Mouse (Mus musculus) embryonic facial prominence, embryonic 11.5 days (tissue): ENCODE results near the gene Ddx1. TPM values are rescaled to one million over a fixed set of nuclear protein-coding genes. Genes with fewer than 3 reads are reported as not detected.

ENCODE experiments used
- ATAC-seq: fragments of 200-750 bp; cut with Nextera tagmentation; replicated peaks from 2 replicates; pipeline ENCODE4 v1.8.0; 2017; ENCODE audit warnings: low read depth; ENCODE audit not compliant: insufficient number of reproducible peaks, low FRiP score, low TSS enrichment
- DNase-seq: peaks from one replicate; pipeline ENCODE4 v3.0.0-alpha.2; 2015; ENCODE audit warnings: low spot score
- H3K27ac ChIP-seq: fragments of 300-500 bp; sonication (generic); replicated peaks from 2 replicates; pipeline ENCODE4 v1.5.1; 2014; ENCODE audit warnings: mild to moderate bottlenecking, low read depth, low read length, control low read depth
- H3K27me3 ChIP-seq: fragments of 300-500 bp; sonication (generic); 2 replicates; pipeline ENCODE4 v1.6.1; 2014; ENCODE audit warnings: mild to moderate bottlenecking, low read length, moderate library complexity, mixed read lengths; ENCODE audit not compliant: control insufficient read depth, insufficient read depth
- H3K36me3 ChIP-seq: fragments of 300-500 bp; sonication (generic); replicated peaks from 2 replicates; pipeline ENCODE4 v1.6.1; 2014; ENCODE audit warnings: low read depth, mild to moderate bottlenecking, low read length, moderate library complexity, mixed read lengths; ENCODE audit not compliant: control insufficient read depth, insufficient read depth
- H3K4me1 ChIP-seq: fragments of 300-500 bp; sonication (generic); 2 replicates; pipeline ENCODE4 v1.6.1; 2014; ENCODE audit warnings: low read length, mixed read lengths; ENCODE audit not compliant: control insufficient read depth, insufficient read depth
- H3K4me2 ChIP-seq: fragments of 300-500 bp; sonication (generic); 2 replicates; pipeline ENCODE4 v1.6.1; 2014; ENCODE audit warnings: low read depth, mild to moderate bottlenecking, control low read depth, low read length, moderate library complexity
- H3K4me3 ChIP-seq: fragments of 300-500 bp; sonication (generic); 2 replicates; pipeline ENCODE4 v1.5.1; 2014; ENCODE audit warnings: low read depth, low read length, control low read depth
- H3K9ac ChIP-seq: fragments of 300-500 bp; sonication (generic); replicated peaks from 2 replicates; pipeline ENCODE4 v1.6.1; 2014; ENCODE audit warnings: mild to moderate bottlenecking, control low read depth, low read length
- H3K9me3 ChIP-seq: fragments of 300-500 bp; sonication (generic); replicated peaks from 2 replicates; pipeline ENCODE4 v1.6.1; 2016; ENCODE audit warnings: mild to moderate bottlenecking, low read length, inconsistent platforms, mixed read lengths; ENCODE audit not compliant: control insufficient read depth
- WGBS: fragments of 180-500 bp; shearing (Covaris S2); extraction: QIAGEN DNeasy Blood & Tissue Kit; methylation state at CpG from one replicate; pipeline ENCODE4 v1.1.7; 2014; 5-methylcytosine and 5-hydroxymethylcytosine counted together
- polyA plus RNA-seq: library from polyadenylated mRNA; unstranded; fragments of >200 nt; fragmentation: Nextera tagmentation; extraction: Ambion mirVana; gene quantifications from 2 replicates; pipeline ENCODE4 v1.2.1, GENCODE M21; 2014

The Ddx1 gene
- polyA plus RNA-seq, 1 experiment from 2014 or later: 216 TPM

DNA sequence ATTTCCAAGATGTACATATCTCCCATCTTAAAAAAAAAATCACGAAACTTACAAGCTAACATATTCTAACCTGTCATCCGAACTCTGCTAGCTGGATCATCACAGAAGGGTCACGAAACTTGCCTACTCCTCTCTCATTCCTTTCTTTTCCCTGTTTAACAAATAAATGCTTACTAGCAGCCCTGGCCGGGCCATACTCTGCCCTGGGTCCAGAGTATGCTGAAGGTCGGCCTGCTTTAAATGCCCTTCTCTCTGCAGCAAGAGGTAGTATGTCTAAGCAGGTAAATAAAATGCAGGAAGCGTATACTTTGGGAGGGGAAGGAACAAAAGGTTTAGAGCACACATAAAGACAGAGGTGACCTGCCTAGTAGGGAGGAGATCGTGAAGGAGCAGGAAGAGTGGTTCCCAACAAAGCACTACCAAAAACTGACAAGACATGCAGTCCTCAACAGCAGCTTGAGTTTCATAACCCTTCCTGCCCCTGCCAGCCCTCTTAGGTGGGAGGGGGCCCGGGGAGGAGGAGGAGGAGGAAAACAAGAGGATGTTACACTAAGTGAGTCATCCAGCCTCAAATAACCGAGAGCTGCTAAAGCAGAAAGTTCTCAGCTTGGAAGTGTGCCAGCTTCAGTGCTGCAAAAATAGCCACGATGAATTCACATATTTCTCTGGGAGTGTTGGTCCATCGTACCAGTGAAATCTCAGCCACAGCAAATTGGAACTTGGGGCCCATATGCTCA, 37.1 kb downstream of the Ddx1 start:
- no peaks in the 10 kb centered on the region for H3K27me3 ChIP-seq
- DNase-seq (peak; percentile 24), ATAC-seq (no peak)
- peaks cover 3% of the 10 kb centered on the region; the same call in 1 of the 2 replicates for H3K4me1 ChIP-seq
- 66% methylated on average over 11 of the region's 11 CpGs for WGBS
- no peaks in the 10 kb centered on the region for H3K9me3 ChIP-seq
- no peaks in the 10 kb centered on the region for H3K36me3 ChIP-seq
- no peak overlapping the region for H3K4me3 ChIP-seq
- no peak overlapping the region for H3K9ac ChIP-seq
- no peak overlapping the region for H3K27ac ChIP-seq
- no peak overlapping the region for H3K4me2 ChIP-seq

DNA sequence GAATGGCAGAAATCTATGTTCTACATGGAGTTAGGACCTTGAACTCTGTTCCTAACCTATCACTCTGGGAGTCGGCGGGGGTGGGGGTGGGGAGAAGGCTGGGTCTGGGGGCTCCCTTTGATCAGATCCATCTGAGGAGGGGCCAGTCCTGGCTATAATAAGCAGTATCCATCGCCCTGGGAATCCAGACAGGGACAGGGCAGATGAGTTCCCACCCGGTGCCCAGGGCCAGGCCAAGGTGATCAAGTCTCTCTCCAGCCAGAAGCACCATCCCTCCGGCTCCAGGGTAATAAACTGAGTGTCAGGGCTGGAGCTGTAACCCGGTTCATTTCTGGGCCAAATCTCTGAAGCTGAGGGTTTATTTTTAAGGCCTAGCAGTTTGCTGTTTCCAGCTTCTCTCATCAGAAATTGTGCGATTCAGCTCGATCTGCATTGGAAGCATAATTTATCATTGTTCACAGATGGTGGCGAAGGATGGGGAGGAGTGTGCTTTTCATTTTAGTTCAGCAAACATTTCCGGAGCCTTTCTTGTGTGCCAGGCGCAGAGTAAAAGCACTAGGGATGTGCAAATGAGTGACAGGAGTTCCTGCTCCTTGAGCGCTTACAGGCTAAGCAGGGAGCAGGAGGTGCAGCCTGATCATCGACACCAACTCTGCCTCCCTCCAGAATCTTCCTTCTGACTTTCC, 39.2 kb downstream of the Ddx1 start:
- WGBS: 54% methylated on average over 13 of the region's 13 CpGs
- Histone ChIP-seq H3K4me3 (no peak overlapping the region), H3K4me1 (peaks cover 3% of the 10 kb centered on the region; the same call in 1 of the 2 replicates), H3K27me3 (no peaks in the 10 kb centered on the region), H3K9ac (no peak overlapping the region), H3K9me3 (no peaks in the 10 kb centered on the region), H3K27ac (no peak overlapping the region), H3K36me3 (no peaks in the 10 kb centered on the region), H3K4me2 (no peak overlapping the region)
- ATAC-seq: peak; percentile 46; the same call in 1 of the 2 replicates
- no peak for DNase-seq

DNA sequence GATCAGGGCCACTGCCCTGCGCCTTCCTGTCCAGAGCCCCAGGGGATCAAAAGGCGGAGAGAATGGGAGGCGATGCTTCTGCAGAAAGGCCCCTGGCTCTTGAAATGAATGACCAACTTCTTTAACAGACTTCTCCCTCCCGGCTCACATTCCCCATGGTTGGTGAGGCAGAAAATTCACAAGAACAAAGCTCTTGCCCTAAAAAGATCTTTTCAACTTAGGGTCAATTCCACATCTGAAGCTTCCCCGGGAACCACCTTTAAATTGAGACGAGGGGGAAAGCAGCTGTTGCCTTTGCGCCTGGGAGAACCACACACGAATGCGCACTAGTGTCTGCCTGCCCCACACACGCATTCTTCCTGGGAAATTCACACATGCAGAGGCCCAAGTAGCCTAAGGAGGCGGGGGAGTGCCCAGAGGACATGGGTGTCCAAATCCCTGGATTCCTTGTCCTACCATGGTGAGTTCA, 40.0 kb downstream of the Ddx1 start:
- H3K9ac ChIP-seq: no peak overlapping the region
- no peaks in the 10 kb centered on the region for H3K36me3 ChIP-seq
- H3K27me3 ChIP-seq: no peaks in the 10 kb centered on the region
- 22% methylated on average over 11 of the region's 11 CpGs for WGBS
- H3K9me3 ChIP-seq: no peaks in the 10 kb centered on the region
- DNase-seq (peak; percentile 34), ATAC-seq (no peak)
- H3K27ac ChIP-seq: no peak overlapping the region
- H3K4me3 ChIP-seq: no peak overlapping the region
- H3K4me2 ChIP-seq: no peak overlapping the region
- peaks cover 3% of the 10 kb centered on the region; the same call in 1 of the 2 replicates for H3K4me1 ChIP-seq

- Histone ChIP-seq H3K4me1 (peaks cover 3% of the 10 kb centered on the region; the same call in 1 of the 2 replicates), H3K4me2 (no peak overlapping the region), H3K36me3 (no peaks in the 10 kb centered on the region), H3K27ac (no peak overlapping the region), H3K9ac (no peak overlapping the region), H3K4me3 (no peak overlapping the region), H3K9me3 (no peaks in the 10 kb centered on the region), H3K27me3 (no peaks in the 10 kb centered on the region)
- DNase-seq: no peak
- WGBS: 47% methylated on average over 1 of the region's 1 CpGs
- no peak for ATAC-seq
Observed at GRCm38 (mm10) chr12:13208517-13208916, 40.5 kb downstream of the Ddx1 start.

GRCm38 (mm10) chr12:13207099-13207498, 41.9 kb downstream of the Ddx1 start:
- Histone ChIP-seq H3K9me3 (no peaks in the 10 kb centered on the region), H3K4me1 (peaks cover 3% of the 10 kb centered on the region; the same call in 1 of the 2 replicates), H3K4me2 (no peak overlapping the region), H3K27me3 (no peaks in the 10 kb centered on the region), H3K4me3 (no peak overlapping the region), H3K9ac (no peak overlapping the region), H3K27ac (no peak overlapping the region), H3K36me3 (no peaks in the 10 kb centered on the region)
- ATAC-seq: no peak
- no peak for DNase-seq
- 66% methylated on average over 8 of the region's 8 CpGs for WGBS

- Histone ChIP-seq H3K27ac (no peak overlapping the region), H3K4me2 (no peak overlapping the region), H3K36me3 (no peaks in the 10 kb centered on the region), H3K4me3 (no peak overlapping the region), H3K9me3 (no peaks in the 10 kb centered on the region), H3K9ac (no peak overlapping the region), H3K4me1 (peaks cover 3% of the 10 kb centered on the region; the same call in 1 of the 2 replicates), H3K27me3 (no peaks in the 10 kb centered on the region)
- ATAC-seq: no peak
- no peak for DNase-seq
- 76% methylated on average over 3 of the region's 3 CpGs for WGBS
Observed at GRCm38 (mm10) chr12:13205733-13206132, 43.3 kb downstream of the Ddx1 start.

- Histone ChIP-seq H3K9me3 (no peaks in the 10 kb centered on the region), H3K9ac (no peak overlapping the region), H3K27me3 (no peaks in the 10 kb centered on the region), H3K27ac (no peak overlapping the region), H3K4me1 (no peaks in the 10 kb centered on the region), H3K36me3 (no peaks in the 10 kb centered on the region), H3K4me2 (no peak overlapping the region), H3K4me3 (no peak overlapping the region)
- ATAC-seq (no peak), DNase-seq (no peak)
Observed at GRCm38 (mm10) chr12:13202322-13202721, 46.7 kb downstream of the Ddx1 start.

DNA sequence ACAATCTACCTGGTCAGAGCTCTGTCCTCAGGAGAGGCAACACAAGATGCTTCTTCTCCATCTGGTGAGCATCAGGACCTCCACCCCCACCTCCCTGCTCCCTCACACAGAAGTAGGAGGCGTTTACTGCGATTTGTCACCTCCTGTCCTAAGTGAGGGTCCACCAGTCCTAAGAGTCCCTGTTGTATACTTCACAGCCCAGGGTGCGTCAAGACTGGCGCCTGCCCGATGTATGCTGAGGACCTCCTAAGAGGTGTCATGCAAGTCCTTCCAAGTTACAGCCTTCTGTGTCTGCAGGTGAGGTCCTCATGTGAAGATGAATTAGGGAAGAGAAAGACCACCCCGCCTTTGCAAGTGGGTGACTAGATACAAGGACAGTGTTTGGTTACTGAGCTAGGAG, 48.4 kb downstream of the Ddx1 start:
- WGBS: 87% methylated on average over 6 of the region's 6 CpGs

More for the DNA sequence above, 48.4 kb downstream of the Ddx1 start:
- no peak for DNase-seq
- no peaks in the 10 kb centered on the region for H3K27me3 ChIP-seq
- no peak for ATAC-seq
- H3K4me2 ChIP-seq: no peak overlapping the region
- no peaks in the 10 kb centered on the region for H3K9me3 ChIP-seq
- H3K4me3 ChIP-seq: no peak overlapping the region
- H3K27ac ChIP-seq: no peak overlapping the region
- H3K9ac ChIP-seq: no peak overlapping the region
- no peaks in the 10 kb centered on the region for H3K36me3 ChIP-seq
- no peaks in the 10 kb centered on the region for H3K4me1 ChIP-seq
